Mouse (Mus musculus) CH12.LX (cell line): Measurements from ENCODE around the gene Zfp597. TPM values are rescaled to one million over a fixed set of nuclear protein-coding genes. Genes with fewer than 3 reads are reported as not detected.

ENCODE experiments used
- DNase-seq: peaks from one replicate; pipeline ENCODE4 v3.0.0-alpha.2; 2013; ENCODE audit errors: extremely low read depth
- H3K27ac ChIP-seq: 2 replicates; pipeline ENCODE4 v1.5.1; 2012; ENCODE audit warnings: low read depth, mild to moderate bottlenecking, control low read depth, moderate library complexity; ENCODE audit not compliant: insufficient read depth
- H3K27me3 ChIP-seq: replicated peaks from 2 replicates; pipeline ENCODE3; 2012; ENCODE audit warnings: inconsistent platforms
- H3K36me3 ChIP-seq, 2 experiments: replicated peaks in 1 of 2; 2 replicates each; pipeline versions ENCODE3 to v1.6.1; 2012; ENCODE audit warnings: inconsistent platforms in 1 of 2, low read length in 1 of 2, mild to moderate bottlenecking in 1 of 2, mixed read lengths in 1 of 2, moderate library complexity in 1 of 2; ENCODE audit not compliant: control insufficient read depth in 1 of 2, insufficient read depth in 1 of 2
- H3K4me1 ChIP-seq, 2 experiments: 2 replicates each; pipeline ENCODE4 v1.6.1; 2012; ENCODE audit warnings: inconsistent platforms in 1 of 2, moderate library complexity in 1 of 2; ENCODE audit not compliant: insufficient read depth in 2 of 2, control insufficient read depth in 1 of 2
- H3K4me2 ChIP-seq: 2 replicates; pipeline ENCODE4 v1.6.1; 2012; ENCODE audit warnings: low read depth, mild to moderate bottlenecking, control low read depth; ENCODE audit not compliant: poor library complexity, insufficient read depth, severe bottlenecking
- H3K4me3 ChIP-seq, 3 experiments: fragments of 150-350 bp in 1 of 3; sonication (generic) in 1 of 3; replicated peaks in 1 of 3; 2 replicates each; pipeline versions ENCODE3 to v1.5.1; 2011 to 2012; ENCODE audit warnings: low read depth in 2 of 3, low read length in 2 of 3, mild to moderate bottlenecking in 2 of 3, moderate library complexity in 2 of 3, control low read depth in 1 of 3, improper control_type of control experiment in 1 of 3, inconsistent platforms in 1 of 3, mixed read lengths in 1 of 3; ENCODE audit not compliant: poor library complexity in 1 of 3
- H3K79me2 ChIP-seq: replicated peaks from 2 replicates; pipeline ENCODE4 v1.6.1; 2012; ENCODE audit warnings: mild to moderate bottlenecking, moderate library complexity; ENCODE audit not compliant: control insufficient read depth, poor library complexity, insufficient read depth, severe bottlenecking; ENCODE audit errors: extremely low read depth
- H3K9ac ChIP-seq: 2 replicates; pipeline ENCODE4 v1.6.1; 2012; ENCODE audit warnings: low read depth, mild to moderate bottlenecking, control low read depth, moderate library complexity; ENCODE audit not compliant: insufficient read depth
- H3K9me3 ChIP-seq: replicated peaks from 2 replicates; pipeline ENCODE3; 2012; ENCODE audit warnings: low read length, inconsistent platforms, mixed read lengths
- CHD1 ChIP-seq: IDR thresholded peaks from 2 replicates; pipeline ENCODE4 v1.6.1; 2012; ENCODE audit warnings: low read depth, low read length, improper control_type of control experiment, inconsistent platforms
- CHD2 ChIP-seq: IDR thresholded peaks from 2 replicates; pipeline ENCODE4 v1.6.1; 2011; ENCODE audit warnings: low read length, improper control_type of control experiment
- CTCF ChIP-seq, 2 experiments: IDR thresholded peaks in 1 of 2; conservative IDR thresholded peaks in 1 of 2; 2 replicates each; pipeline ENCODE4 v1.5.1; 2011 to 2012; ENCODE audit warnings: low read depth in 2 of 2, low read length in 2 of 2, improper control_type of control experiment in 1 of 2, inconsistent platforms in 1 of 2, mild to moderate bottlenecking in 1 of 2, moderate library complexity in 1 of 2
- ELF1 ChIP-seq: IDR thresholded peaks from 2 replicates; pipeline ENCODE4 v1.6.1; 2014; ENCODE audit warnings: low read depth, mild to moderate bottlenecking, inconsistent platforms, low read length, improper control_type of control experiment
- EP300 ChIP-seq: IDR thresholded peaks from 2 replicates; pipeline ENCODE4 v1.6.1; 2011; ENCODE audit warnings: low read length, improper control_type of control experiment
- ETS1 ChIP-seq: conservative IDR thresholded peaks from 2 replicates; pipeline ENCODE4 v1.6.1; 2012; ENCODE audit warnings: low read depth, mild to moderate bottlenecking, inconsistent platforms, low read length, improper control_type of control experiment, moderate library complexity
- GABPA ChIP-seq: IDR thresholded peaks from 2 replicates; pipeline ENCODE4 v1.6.1; 2012; ENCODE audit warnings: low read depth, low read length, improper control_type of control experiment, inconsistent platforms; ENCODE audit not compliant: insufficient replicate concordance
- HCFC1 ChIP-seq: IDR thresholded peaks from 2 replicates; pipeline ENCODE4 v1.6.1; 2012; ENCODE audit warnings: low read depth, mild to moderate bottlenecking, inconsistent platforms, low read length, improper control_type of control experiment
- IRF4 ChIP-seq: IDR thresholded peaks from 2 replicates; pipeline ENCODE4 v1.6.1; 2014; ENCODE audit warnings: low read depth, mild to moderate bottlenecking, inconsistent platforms, low read length, improper control_type of control experiment
- JUN ChIP-seq: IDR thresholded peaks from 2 replicates; pipeline ENCODE4 v1.6.1; 2011; ENCODE audit warnings: low read depth, mild to moderate bottlenecking, low read length, improper control_type of control experiment, moderate library complexity; ENCODE audit not compliant: insufficient read depth
- JUND ChIP-seq: conservative IDR thresholded peaks from 2 replicates; pipeline ENCODE4 v1.6.1; 2011; ENCODE audit warnings: low read depth, low read length, improper control_type of control experiment
- KAT2A ChIP-seq: IDR thresholded peaks from 2 replicates; pipeline ENCODE4 v1.6.1; 2012; ENCODE audit warnings: low read length, improper control_type of control experiment, inconsistent platforms; ENCODE audit not compliant: insufficient replicate concordance
- MAX ChIP-seq: IDR thresholded peaks from 2 replicates; pipeline ENCODE4 v1.6.1; 2011; ENCODE audit warnings: low read length, improper control_type of control experiment
- MAZ ChIP-seq: IDR thresholded peaks from 2 replicates; pipeline ENCODE4 v1.6.1; 2012; ENCODE audit warnings: low read depth, mild to moderate bottlenecking, inconsistent platforms, low read length, improper control_type of control experiment, moderate library complexity
- MEF2A ChIP-seq: IDR thresholded peaks from 2 replicates; pipeline ENCODE4 v1.6.1; 2014; ENCODE audit warnings: low read depth, mild to moderate bottlenecking, inconsistent platforms, low read length, improper control_type of control experiment, borderline replicate concordance
- MXI1 ChIP-seq: IDR thresholded peaks from 2 replicates; pipeline ENCODE4 v1.6.1; 2011; ENCODE audit warnings: mild to moderate bottlenecking, low read depth, low read length, improper control_type of control experiment
- MYC ChIP-seq: IDR thresholded peaks from 2 replicates; pipeline ENCODE4 v1.6.1; 2011; ENCODE audit warnings: low read depth, mild to moderate bottlenecking, improper control_type of control experiment, low read length
- NELFE ChIP-seq: IDR thresholded peaks from 2 replicates; pipeline ENCODE4 v1.6.1; 2011; ENCODE audit warnings: low read depth, low read length, improper control_type of control experiment
- NRF1 ChIP-seq: IDR thresholded peaks from 2 replicates; pipeline ENCODE4 v1.6.1; 2014; ENCODE audit warnings: low read depth, mild to moderate bottlenecking, inconsistent platforms, low read length, improper control_type of control experiment, moderate library complexity
- POLR2A ChIP-seq: IDR thresholded peaks from 2 replicates; pipeline ENCODE4 v1.6.1; 2011; ENCODE audit warnings: low read depth, mild to moderate bottlenecking, improper control_type of control experiment, low read length
- POLR2AphosphoS2 ChIP-seq: IDR thresholded peaks from 2 replicates; pipeline ENCODE4 v1.6.1; 2011; ENCODE audit warnings: low read depth, low read length, improper control_type of control experiment
- RCOR1 ChIP-seq: conservative IDR thresholded peaks from 2 replicates; pipeline ENCODE4 v1.6.1; 2012; ENCODE audit warnings: low read depth, mild to moderate bottlenecking, inconsistent platforms, low read length, improper control_type of control experiment
- SIN3A ChIP-seq: IDR thresholded peaks from 2 replicates; pipeline ENCODE4 v1.6.1; 2012; ENCODE audit warnings: low read length, improper control_type of control experiment, inconsistent platforms
- SMC3 ChIP-seq: IDR thresholded peaks from 2 replicates; pipeline ENCODE4 v1.6.1; 2011; ENCODE audit warnings: low read depth, low read length, improper control_type of control experiment
- TCF12 ChIP-seq: IDR thresholded peaks from 2 replicates; pipeline ENCODE4 v1.6.1; 2014; ENCODE audit warnings: low read depth, mild to moderate bottlenecking, inconsistent platforms, low read length, improper control_type of control experiment
- UBTF ChIP-seq: IDR thresholded peaks from 2 replicates; pipeline ENCODE4 v1.6.1; 2012; ENCODE audit warnings: low read depth, mild to moderate bottlenecking, inconsistent platforms, low read length, improper control_type of control experiment, moderate library complexity
- USF1 ChIP-seq: IDR thresholded peaks from 2 replicates; pipeline ENCODE4 v1.6.1; 2014; ENCODE audit warnings: low read depth, mild to moderate bottlenecking, inconsistent platforms, low read length, improper control_type of control experiment
- ZC3H11A ChIP-seq: IDR thresholded peaks from 2 replicates; pipeline ENCODE4 v1.6.1; 2012; ENCODE audit warnings: low read depth, mild to moderate bottlenecking, inconsistent platforms, low read length, improper control_type of control experiment
- ZMIZ1 ChIP-seq: IDR thresholded peaks from 2 replicates; pipeline ENCODE4 v1.6.1; 2012; ENCODE audit warnings: low read depth, mild to moderate bottlenecking, inconsistent platforms, low read length, improper control_type of control experiment
- dilution Hi-C: fragments of 300-500 bp; cut with MboI; formaldehyde crosslinking; loops from 2 replicates; pipeline ENCODE4 v1.14.3; 2020; ENCODE audit warnings: low sequenced_read_pairs; ENCODE audit not compliant: extremely low pct_unique_long_range_greater_than_20kb, extremely low pct_ligation_motif_present
- in situ Hi-C: fragments of 300-500 bp; cut with MboI; formaldehyde crosslinking; loops from 3 replicates; pipeline ENCODE4 v1.14.3; 2019; ENCODE audit warnings: low sequenced_read_pairs, low pct_ligation_motif_present, low pct_unique_long_range_greater_than_20kb, mixed read lengths
- polyA plus RNA-seq: library from polyadenylated mRNA; unstranded; fragments of >175 nt; gene quantifications from 2 replicates; pipeline ENCODE4 v1.2.1, GENCODE M21; 2012; ENCODE audit warnings: low read depth; ENCODE audit not compliant: insufficient read length
- total RNA-seq, 2 experiments: library from RNA; depleted of rRNA; stranded (reverse); fragments of 300-350 nt in 1 of 2; fragments of >200 nt in 1 of 2; gene quantifications; 2 replicates each; pipeline ENCODE4 v1.2.3; 2012 to 2014

Zfp597 gene
- total and polyA plus RNA-seq, 3 experiments: 10.4 to 17.8 (median 11.0) TPM

GRCm38 (mm10) chr16:3872216-3873047 lies 11.9 kb downstream of the Zfp597 start, which contains the start of gene Naa60:
TSS of gene Naa60 (plus strand) at chr16:3872375.
- dilution Hi-C loops: no loop called here
- H3K27me3 ChIP-seq: no peaks in the 10 kb centered on the region
- in situ Hi-C loops: no loop called here
- peak within 1 kb of the TSS; percentile 62 to 92 (median 65) for H3K4me3 ChIP-seq
- peaks cover 2 to 31% of the 10 kb centered on the region in 2 experiments; a peak in 2 of 4 replicates for H3K4me1 ChIP-seq
- peaks cover 8% of the 10 kb centered on the region for H3K79me2 ChIP-seq
- peak; percentile 96 for DNase-seq
- peak within 1 kb of the TSS; percentile 57 for H3K9ac ChIP-seq
- H3K36me3 ChIP-seq: peaks cover 14 to 40% of the 10 kb centered on the region in 2 experiments
- peak within 1 kb of the TSS; percentile 52 for H3K4me2 ChIP-seq
- no peak for TF ChIP-seq EP300
- TF ChIP-seq USF1: no peak
- TF ChIP-seq ETS1: peak; percentile 46
- 0 out of 2 replicates have a peak, but pooled peaks have one; percentile 38 for TF ChIP-seq POLR2AphosphoS2
- no peak for TF ChIP-seq JUN
- no peak for TF ChIP-seq GABPA
- TF ChIP-seq TCF12: peak; percentile 11; the same call in 1 of the 2 replicates
- TF ChIP-seq RCOR1: no peak
- TF ChIP-seq SIN3A: peak; percentile 85
- TF ChIP-seq CHD2: 0 out of 2 replicates have a peak, but pooled peaks have one; percentile 11
- TF ChIP-seq NELFE: peak; percentile 68
- no peak for TF ChIP-seq UBTF
- TF ChIP-seq MAZ: peak; percentile 94
- peak; percentile 43; the same call in 1 of the 2 replicates for TF ChIP-seq MEF2A
- TF ChIP-seq HCFC1: peak; percentile 74
- TF ChIP-seq CHD1: no peak
- no peak for TF ChIP-seq ZC3H11A
- no peak for TF ChIP-seq SMC3
- peak; percentile 66; the same call in 1 of the 2 replicates for TF ChIP-seq KAT2A
- peak; percentile 76 for TF ChIP-seq ELF1
- no peak; the same call in 1 of the 2 replicates for TF ChIP-seq MYC
- TF ChIP-seq JUND: no peak
- TF ChIP-seq MXI1: peak; percentile 94
- TF ChIP-seq MAX: peak; percentile 68
- TF ChIP-seq POLR2A: peak; percentile 73
- TF ChIP-seq CTCF (conservative IDR thresholded peaks at IDR 0.05 in 1 of 2, IDR thresholded peaks at IDR 0.05 in 1 of 2; ENCODE audit: low read depth in 2 of 2, low read length in 2 of 2): no peak
- no peak for TF ChIP-seq NRF1
- peak; percentile 54 for TF ChIP-seq ZMIZ1
- TF ChIP-seq IRF4: 0 out of 2 replicates have a peak, but pooled peaks have one; percentile 28
- TF ChIP-seq, all 38 proteins: peak for 16
- no peaks in the 10 kb centered on the region for H3K9me3 ChIP-seq
- no peak within 1 kb of the TSS for H3K27ac ChIP-seq
